Mouse (Mus musculus): ENCODE measurements at regions not wholly inside any gene's neighbourhood (a gene's known extent, or its start where the extent isn't known, plus 50 kb on each side); places are given as distances from the start of the nearest gene placed in this dataset.

DNA sequence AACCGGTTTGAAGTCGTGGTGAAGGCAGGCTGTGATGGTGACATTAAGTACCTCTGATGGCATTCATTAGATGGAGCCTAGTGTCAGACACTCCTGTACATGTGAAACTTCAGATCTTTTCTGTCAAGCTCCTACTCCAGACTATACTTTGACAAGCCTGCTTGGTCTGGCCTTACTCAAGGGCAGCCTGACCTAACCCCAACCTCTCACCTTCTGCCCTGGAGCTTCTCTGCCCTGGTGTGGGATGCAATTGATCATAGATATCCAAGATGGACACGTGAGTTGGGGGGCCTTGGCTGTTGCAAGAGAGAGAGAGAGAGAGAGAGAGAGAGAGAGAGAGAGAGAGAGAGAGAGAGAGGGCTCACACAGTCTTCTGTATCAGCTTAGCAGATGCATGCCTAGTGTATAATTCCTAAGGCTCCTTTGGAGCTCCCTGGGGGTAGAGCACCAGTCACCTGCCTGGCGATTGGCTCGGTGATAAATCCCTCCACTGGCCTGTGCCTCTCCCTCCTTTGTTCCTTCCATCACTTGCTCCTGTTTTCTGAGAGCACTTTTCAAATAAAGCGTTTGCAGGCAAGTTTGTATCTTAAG lies 416.4 kb downstream of the Wdr11 start:
- no peak for ATAC-seq
- no peak overlapping the region for H3K4me2 ChIP-seq (ENCODE audit: low read length)
- H3K36me3 ChIP-seq (ENCODE audit: control insufficient read depth, insufficient read depth, low read length), result no peaks in the 10 kb centered on the region
- H3K9ac ChIP-seq (ENCODE audit: low read depth, low read length), result no peak overlapping the region
- peaks cover 10% of the 10 kb centered on the region for H3K4me1 ChIP-seq (ENCODE audit: control insufficient read depth, insufficient read depth, low read length)
- WGBS, result 33% methylated on average over 6 of the region's 6 CpGs
- H3K9me3 ChIP-seq (replicated peaks; ENCODE audit: control insufficient read depth, low read length, poor library complexity, severe bottlenecking), result no peaks in the 10 kb centered on the region
- no peak overlapping the region for H3K27ac ChIP-seq (ENCODE audit: low read length)
- H3K4me3 ChIP-seq (ENCODE audit: low read depth, low read length), result no peak overlapping the region
- H3K27me3 ChIP-seq (ENCODE audit: control insufficient read depth, insufficient read depth, low read depth, low read length), result no peaks in the 10 kb centered on the region

DNA sequence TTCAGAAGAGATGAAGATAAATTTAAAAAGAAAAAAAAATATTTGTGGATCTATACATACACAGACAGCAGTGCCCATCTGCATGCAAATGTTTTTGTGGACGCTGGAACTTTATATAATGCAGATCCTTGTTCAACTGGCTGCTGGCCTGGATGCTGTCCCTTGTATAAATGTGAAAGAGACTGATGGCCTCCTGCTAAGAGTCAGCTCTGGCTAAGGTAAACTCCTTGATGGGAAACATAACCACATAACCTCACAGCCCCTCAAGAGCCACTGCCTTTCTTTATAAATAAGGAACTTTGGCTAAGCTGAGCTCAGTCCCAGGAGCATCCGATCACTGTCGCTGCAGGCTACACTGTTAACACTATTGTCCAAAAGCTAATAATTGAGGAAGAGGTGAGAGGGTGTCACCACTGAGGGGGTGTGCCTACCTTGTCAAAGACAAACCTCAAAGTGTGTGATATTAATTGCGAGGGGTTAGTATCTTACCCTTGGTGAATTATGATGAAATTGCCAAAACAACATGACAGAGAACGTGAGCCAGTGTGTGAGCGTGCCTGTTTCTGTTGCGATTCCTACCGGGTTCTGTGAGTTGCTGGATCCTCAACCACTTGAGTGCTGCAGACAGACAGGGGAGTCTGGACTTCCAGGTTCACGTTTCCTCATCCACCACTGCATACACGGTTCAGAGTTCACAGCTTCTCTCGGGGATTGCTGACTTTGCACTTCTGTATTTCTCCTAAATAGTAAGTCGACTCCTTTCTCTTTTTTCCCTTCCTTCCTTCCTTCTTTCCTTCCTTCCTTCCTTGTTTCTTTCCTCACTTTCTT lies 417.1 kb downstream of the Wdr11 start:
- H3K9ac ChIP-seq (ENCODE audit: low read depth, low read length), result no peak overlapping the region
- H3K9me3 ChIP-seq (replicated peaks; ENCODE audit: control insufficient read depth, low read length, poor library complexity, severe bottlenecking), result no peaks in the 10 kb centered on the region
- 53% methylated on average over 12 of the region's 12 CpGs for WGBS
- no peak for ATAC-seq
- H3K36me3 ChIP-seq (ENCODE audit: control insufficient read depth, insufficient read depth, low read length), result no peaks in the 10 kb centered on the region
- H3K4me3 ChIP-seq (ENCODE audit: low read depth, low read length), result no peak overlapping the region
- H3K27ac ChIP-seq (ENCODE audit: low read length), result no peak overlapping the region
- no peak overlapping the region for H3K4me2 ChIP-seq (ENCODE audit: low read length)
- H3K4me1 ChIP-seq (ENCODE audit: control insufficient read depth, insufficient read depth, low read length), result peaks cover 10% of the 10 kb centered on the region
- H3K27me3 ChIP-seq (ENCODE audit: control insufficient read depth, insufficient read depth, low read depth, low read length), result no peaks in the 10 kb centered on the region

DNA sequence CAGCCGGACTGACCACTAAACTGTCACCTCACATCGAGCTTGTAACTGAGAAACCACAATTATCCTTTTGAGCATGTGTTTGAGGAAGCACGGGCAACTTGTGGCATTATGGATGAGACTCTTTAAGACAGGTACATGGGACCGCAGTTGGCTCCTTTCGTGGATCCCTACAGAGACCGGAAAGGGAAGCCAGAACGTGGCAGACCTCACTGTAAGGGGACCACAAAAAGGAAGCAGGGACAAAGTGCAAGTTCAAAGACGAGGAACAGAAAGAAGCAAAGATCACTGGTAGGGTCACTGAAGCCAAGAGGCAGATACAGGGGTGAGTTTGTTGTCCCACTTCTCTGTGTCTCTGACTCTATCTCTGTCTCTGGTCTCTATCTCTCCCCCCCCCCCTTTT lies 420.4 kb downstream of the Wdr11 start:
- H3K27ac ChIP-seq (ENCODE audit: low read length), result no peak overlapping the region
- WGBS, result 86% methylated on average over 8 of the region's 8 CpGs
- peaks cover 2% of the 10 kb centered on the region; the same call in 1 of the 2 replicates for H3K4me1 ChIP-seq (ENCODE audit: control insufficient read depth, insufficient read depth, low read length)
- ATAC-seq, result no peak
- H3K36me3 ChIP-seq (ENCODE audit: control insufficient read depth, insufficient read depth, low read length), result no peaks in the 10 kb centered on the region
- no peaks in the 10 kb centered on the region for H3K9me3 ChIP-seq (replicated peaks; ENCODE audit: control insufficient read depth, low read length, poor library complexity, severe bottlenecking)
- no peak overlapping the region for H3K4me2 ChIP-seq (ENCODE audit: low read length)
- no peak overlapping the region for H3K9ac ChIP-seq (ENCODE audit: low read depth, low read length)
- no peak overlapping the region for H3K4me3 ChIP-seq (ENCODE audit: low read depth, low read length)
- H3K27me3 ChIP-seq (ENCODE audit: control insufficient read depth, insufficient read depth, low read depth, low read length), result no peaks in the 10 kb centered on the region

DNA sequence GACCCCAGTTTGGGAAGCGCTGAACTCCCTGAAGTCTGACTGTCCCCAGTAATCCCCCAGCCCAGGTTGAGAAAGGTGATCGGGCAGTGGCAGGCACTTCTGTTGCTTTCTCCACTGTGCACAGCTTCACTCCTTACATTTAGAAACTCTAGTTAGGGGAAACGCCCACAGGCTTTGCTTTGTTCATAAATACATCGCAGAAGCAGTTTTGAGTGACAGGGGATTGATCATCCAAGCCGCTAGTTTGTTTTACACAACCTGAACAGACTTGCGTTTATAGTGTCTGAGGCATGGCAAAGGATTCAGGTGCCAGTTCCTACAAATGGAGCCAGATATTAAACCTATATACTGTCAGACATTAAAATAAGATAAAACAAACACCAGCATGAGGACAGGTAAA lies 421.4 kb downstream of the Wdr11 start:
- no peak overlapping the region for H3K9ac ChIP-seq (ENCODE audit: low read depth, low read length)
- WGBS, result 86% methylated on average over 6 of the region's 6 CpGs
- H3K36me3 ChIP-seq (ENCODE audit: control insufficient read depth, insufficient read depth, low read length), result no peaks in the 10 kb centered on the region
- H3K27me3 ChIP-seq (ENCODE audit: control insufficient read depth, insufficient read depth, low read depth, low read length), result no peaks in the 10 kb centered on the region
- no peak overlapping the region for H3K4me2 ChIP-seq (ENCODE audit: low read length)
- no peak overlapping the region for H3K4me3 ChIP-seq (ENCODE audit: low read depth, low read length)
- H3K27ac ChIP-seq (ENCODE audit: low read length), result no peak overlapping the region
- ATAC-seq, result no peak
- peaks cover 2% of the 10 kb centered on the region; the same call in 1 of the 2 replicates for H3K4me1 ChIP-seq (ENCODE audit: control insufficient read depth, insufficient read depth, low read length)
- H3K9me3 ChIP-seq (replicated peaks; ENCODE audit: control insufficient read depth, low read length, poor library complexity, severe bottlenecking), result no peaks in the 10 kb centered on the region

DNA sequence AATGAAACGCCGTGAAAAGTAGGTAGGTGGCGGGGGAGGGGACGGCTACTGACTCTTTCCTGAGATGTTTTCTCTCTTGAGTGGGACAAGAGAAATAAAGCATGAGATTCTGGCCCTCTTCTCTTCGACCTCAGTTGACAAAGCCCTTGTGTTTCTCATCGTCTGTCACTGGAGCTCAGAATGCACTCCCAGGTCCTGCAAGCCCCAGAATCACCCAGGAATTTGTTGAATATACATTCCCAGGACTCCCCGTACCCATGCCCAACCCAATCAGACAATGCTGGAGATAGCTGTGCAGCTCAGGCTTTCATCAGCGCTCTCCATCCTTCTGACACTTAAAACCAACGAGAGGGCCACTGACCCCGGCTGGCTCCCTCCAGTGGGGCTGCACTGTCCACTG lies 422.9 kb downstream of the Wdr11 start:
- ATAC-seq, result no peak
- 77% methylated on average over 10 of the region's 10 CpGs for WGBS
- H3K4me1 ChIP-seq (ENCODE audit: control insufficient read depth, insufficient read depth, low read length), result no peaks in the 10 kb centered on the region
- H3K27me3 ChIP-seq (ENCODE audit: control insufficient read depth, insufficient read depth, low read depth, low read length), result no peaks in the 10 kb centered on the region
- no peak overlapping the region for H3K4me3 ChIP-seq (ENCODE audit: low read depth, low read length)
- H3K27ac ChIP-seq (ENCODE audit: low read length), result no peak overlapping the region
- no peaks in the 10 kb centered on the region for H3K36me3 ChIP-seq (ENCODE audit: control insufficient read depth, insufficient read depth, low read length)
- no peak overlapping the region for H3K9ac ChIP-seq (ENCODE audit: low read depth, low read length)
- no peak overlapping the region for H3K4me2 ChIP-seq (ENCODE audit: low read length)
- no peaks in the 10 kb centered on the region for H3K9me3 ChIP-seq (replicated peaks; ENCODE audit: control insufficient read depth, low read length, poor library complexity, severe bottlenecking)

DNA sequence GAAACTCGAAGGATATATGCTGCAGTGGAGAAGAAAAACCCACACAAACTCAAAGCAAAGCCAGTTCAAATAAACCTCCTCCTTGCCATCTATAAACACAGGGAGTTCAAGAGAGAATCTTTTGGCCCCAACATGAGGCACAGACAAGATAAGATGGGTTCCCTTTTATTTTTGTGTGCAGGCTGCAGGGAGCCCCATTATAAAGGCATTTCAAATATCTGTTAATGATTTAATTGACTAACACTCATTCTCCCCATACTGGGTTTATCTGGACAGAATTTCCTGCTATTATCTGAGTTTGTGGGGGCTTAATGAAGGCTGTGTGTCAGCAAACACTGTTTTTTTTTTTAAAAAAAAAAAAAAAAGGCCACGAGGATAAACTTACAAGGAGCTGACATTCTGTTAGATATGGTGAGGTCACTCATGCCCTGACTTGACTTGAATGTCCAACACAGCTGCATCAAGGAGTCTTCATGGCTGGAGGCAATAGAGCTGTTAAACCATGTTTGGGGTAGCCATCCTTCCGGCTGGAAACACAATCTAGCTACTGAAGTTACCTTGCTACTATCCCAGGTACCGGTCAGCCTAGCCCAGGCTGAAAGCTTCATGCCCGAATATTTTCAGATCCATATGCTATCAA lies 423.8 kb downstream of the Wdr11 start:
- 84% methylated on average over 5 of the region's 5 CpGs for WGBS
- Histone ChIP-seq H3K9ac (ENCODE audit: low read depth, low read length) (no peak overlapping the region), H3K4me2 (ENCODE audit: low read length) (no peak overlapping the region), H3K9me3 (replicated peaks; ENCODE audit: control insufficient read depth, low read length, poor library complexity, severe bottlenecking) (no peaks in the 10 kb centered on the region), H3K4me1 (ENCODE audit: control insufficient read depth, insufficient read depth, low read length) (no peaks in the 10 kb centered on the region), H3K27ac (ENCODE audit: low read length) (no peak overlapping the region), H3K36me3 (ENCODE audit: control insufficient read depth, insufficient read depth, low read length) (no peaks in the 10 kb centered on the region), H3K27me3 (ENCODE audit: control insufficient read depth, insufficient read depth, low read depth, low read length) (no peaks in the 10 kb centered on the region), H3K4me3 (ENCODE audit: low read depth, low read length) (no peak overlapping the region)
- no peak for ATAC-seq

DNA sequence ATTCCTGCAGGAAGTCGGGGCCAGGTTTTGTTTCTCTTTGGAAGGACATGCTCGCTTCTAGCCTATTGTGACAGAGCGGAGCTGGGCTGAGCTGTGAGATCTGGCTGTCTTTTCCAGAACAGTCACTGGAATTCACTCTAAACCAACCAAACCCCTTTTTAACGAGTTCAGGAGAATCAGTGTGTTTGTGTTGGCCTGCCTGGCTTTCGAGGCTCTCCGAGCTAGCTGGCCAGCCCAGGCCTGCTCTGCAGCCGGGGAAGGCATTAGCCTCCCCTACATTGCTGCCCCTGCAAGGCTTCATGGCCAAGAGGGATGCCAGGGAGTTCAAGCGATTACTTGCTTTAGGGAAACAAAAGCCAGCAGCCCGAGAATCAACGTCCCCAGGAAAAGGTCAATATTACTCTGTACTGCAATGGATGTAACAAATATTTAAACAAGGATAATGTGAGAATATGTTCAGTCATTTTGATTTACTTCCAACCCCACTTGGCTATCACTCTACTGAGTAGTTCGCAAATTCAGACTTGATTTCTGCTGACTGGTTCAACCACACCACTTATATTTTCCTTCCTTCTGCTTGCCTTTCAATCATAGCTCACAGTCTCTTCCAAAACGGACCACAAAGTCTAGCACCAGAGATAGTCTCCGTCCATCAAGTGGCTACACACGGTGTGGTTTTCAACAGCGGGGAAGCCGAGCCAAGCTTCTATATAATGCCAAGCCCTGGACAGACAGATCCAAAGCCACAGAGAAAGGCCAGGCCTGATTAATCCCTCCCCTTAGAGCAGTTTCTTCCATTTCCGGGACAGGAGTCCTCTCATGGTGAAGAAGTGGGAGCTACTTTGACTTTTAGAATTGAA lies 424.6 kb downstream of the Wdr11 start:
- 71% methylated on average over 17 of the region's 17 CpGs for WGBS
- H3K27me3 ChIP-seq (ENCODE audit: control insufficient read depth, insufficient read depth, low read depth, low read length), result no peaks in the 10 kb centered on the region

DNA sequence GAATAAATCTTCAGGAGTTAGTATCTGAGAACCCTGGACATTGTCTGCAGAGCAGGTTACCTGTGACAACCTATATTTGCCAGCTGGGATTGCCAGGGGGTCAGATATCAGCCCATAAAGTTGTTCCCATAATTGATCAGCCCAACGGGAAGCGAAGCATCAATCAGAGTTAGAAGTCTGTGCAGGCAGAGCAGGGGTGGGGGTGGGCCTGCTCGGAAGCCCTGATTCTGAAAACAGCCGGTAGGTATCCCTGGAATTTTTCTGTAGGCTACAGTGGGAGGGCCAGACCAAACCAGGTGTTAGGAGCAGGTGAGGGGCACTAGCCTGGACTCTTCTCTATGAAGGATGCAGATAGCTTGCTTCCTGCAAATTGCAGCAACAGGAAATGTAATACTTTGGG lies 427.2 kb downstream of the Wdr11 start:
- no peak for ATAC-seq
- Histone ChIP-seq H3K27me3 (ENCODE audit: control insufficient read depth, insufficient read depth, low read depth, low read length) (no peaks in the 10 kb centered on the region), H3K9ac (ENCODE audit: low read depth, low read length) (no peak overlapping the region), H3K27ac (ENCODE audit: low read length) (no peak overlapping the region), H3K4me1 (ENCODE audit: control insufficient read depth, insufficient read depth, low read length) (no peaks in the 10 kb centered on the region), H3K36me3 (ENCODE audit: control insufficient read depth, insufficient read depth, low read length) (no peaks in the 10 kb centered on the region), H3K4me2 (ENCODE audit: low read length) (no peak overlapping the region), H3K9me3 (replicated peaks; ENCODE audit: control insufficient read depth, low read length, poor library complexity, severe bottlenecking) (no peaks in the 10 kb centered on the region), H3K4me3 (ENCODE audit: low read depth, low read length) (no peak overlapping the region)
- 74% methylated on average over 4 of the region's 4 CpGs for WGBS

More for the DNA sequence above, 424.6 kb downstream of the Wdr11 start:
- no peak for ATAC-seq
- H3K9ac ChIP-seq (ENCODE audit: low read depth, low read length), result no peak overlapping the region
- no peak overlapping the region for H3K4me3 ChIP-seq (ENCODE audit: low read depth, low read length)
- no peak overlapping the region for H3K27ac ChIP-seq (ENCODE audit: low read length)
- no peaks in the 10 kb centered on the region for H3K4me1 ChIP-seq (ENCODE audit: control insufficient read depth, insufficient read depth, low read length)
- no peaks in the 10 kb centered on the region for H3K9me3 ChIP-seq (replicated peaks; ENCODE audit: control insufficient read depth, low read length, poor library complexity, severe bottlenecking)
- no peak overlapping the region for H3K4me2 ChIP-seq (ENCODE audit: low read length)
- no peaks in the 10 kb centered on the region for H3K36me3 ChIP-seq (ENCODE audit: control insufficient read depth, insufficient read depth, low read length)

All from midbrain, embryonic 16.5 days (tissue).